Mouse (Mus musculus) layer of hippocampus, adult 18-20 months (tissue): ENCODE results near the gene Socs7. TPM values are rescaled to one million over a fixed set of nuclear protein-coding genes. Genes with fewer than 3 reads are reported as not detected.

ENCODE experiments used
- DNase-seq, 2 experiments: peaks; one replicate each; pipeline ENCODE4 v3.0.0; 2022; ENCODE audit warnings: low spot score in 2 of 2
- total RNA-seq, 2 experiments: library from RNA; stranded (reverse); gene quantifications; 2 replicates each; pipeline ENCODE4 v1.2.3; 2021

The Socs7 gene
- total RNA-seq, 2 experiments from 2014 or later = 81.5 to 85.4 TPM

DNA sequence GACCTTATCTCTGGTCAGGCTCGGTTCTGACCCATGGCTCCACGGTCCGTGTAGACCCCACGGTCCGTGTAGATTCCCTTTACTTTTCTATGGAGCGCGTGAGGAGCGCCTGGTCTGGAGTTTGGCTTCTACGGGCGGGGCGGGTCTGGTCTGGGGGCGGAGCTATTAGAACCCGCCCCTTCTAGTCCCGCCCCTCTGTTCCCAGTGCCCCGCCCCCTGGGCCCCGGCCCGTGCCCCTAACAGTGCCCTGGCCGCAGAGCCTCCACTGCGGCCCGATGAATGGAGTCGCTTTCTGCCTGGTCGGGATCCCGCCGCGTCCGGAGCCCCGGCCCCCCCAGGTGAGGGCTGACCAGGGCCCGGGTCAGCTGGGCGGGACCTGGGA is 53.0 kb downstream of the Socs7 start, which contains the start of gene Arhgap23:
Arhgap23 (plus strand) TSS at position 204 of the 382 bp plus-strand sequence.
- no peak for DNase-seq

DNA sequence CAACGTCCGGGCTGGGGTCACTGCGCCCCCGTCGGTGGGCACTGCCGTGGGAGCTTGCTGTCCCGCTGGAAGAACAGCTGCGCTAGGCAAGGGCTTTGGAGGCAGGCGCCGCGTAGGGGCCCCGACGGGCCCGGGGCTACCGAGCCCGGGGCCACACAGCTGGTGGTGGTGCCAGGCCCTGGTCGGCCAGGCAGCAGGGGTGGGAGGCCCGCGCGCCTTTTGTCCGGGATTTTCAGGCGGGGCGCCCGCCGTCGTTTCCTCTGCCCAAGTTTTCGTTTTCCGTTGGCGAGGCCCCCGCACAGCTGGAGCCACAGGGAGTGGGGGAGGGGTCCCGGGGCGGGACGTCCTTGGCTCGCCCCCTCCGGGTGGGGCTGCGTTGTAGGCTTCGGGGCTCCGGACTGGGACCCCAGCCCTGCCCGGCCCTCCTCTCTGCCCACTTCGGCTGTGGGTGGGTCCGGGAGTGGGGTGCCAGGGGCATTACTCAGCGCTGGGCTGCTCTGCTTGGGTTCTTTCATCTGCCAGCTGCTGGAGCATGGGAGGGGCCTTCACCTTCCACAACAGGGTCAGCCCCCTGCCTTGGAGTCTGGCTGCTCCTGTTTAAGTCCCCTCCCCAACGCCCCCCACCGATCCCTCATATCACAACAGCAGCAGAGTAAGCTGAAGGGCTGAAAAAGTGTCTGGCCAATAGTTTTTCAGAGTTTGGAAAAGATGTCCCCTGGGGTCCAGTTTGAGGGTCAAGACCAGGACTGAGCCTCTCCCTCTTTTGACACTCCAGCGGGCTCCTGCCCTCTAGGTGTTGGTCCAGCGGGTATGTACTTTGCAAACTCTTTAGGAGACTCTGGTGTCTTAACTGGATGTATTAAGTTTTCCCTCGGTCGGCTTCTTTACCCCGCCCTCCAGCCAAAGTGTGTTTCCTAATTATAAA is 53.6 kb downstream of the Socs7 start:
- DNase-seq = peak in 1 of 2 experiments; percentile 53

DNA sequence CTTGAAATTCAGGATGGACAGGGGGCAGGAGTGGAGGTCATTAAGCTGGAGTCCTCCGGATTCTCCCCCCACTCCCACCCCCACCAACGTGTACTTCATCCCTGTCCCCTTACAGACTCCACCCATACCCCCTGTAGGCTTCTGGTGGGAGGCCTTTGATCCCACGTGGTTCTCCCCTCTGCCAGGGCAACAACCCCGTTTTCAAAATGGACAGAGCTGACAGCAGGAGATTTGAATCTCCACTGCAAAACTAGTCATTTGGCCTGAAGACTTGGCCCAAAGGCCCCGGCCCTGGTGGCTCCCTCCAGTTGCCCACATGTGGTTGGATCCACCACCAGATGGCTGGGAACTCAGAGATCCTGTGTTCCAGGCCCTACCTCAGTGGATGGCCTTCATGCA is 54.3 kb downstream of the Socs7 start:
- no peak for DNase-seq

DNA sequence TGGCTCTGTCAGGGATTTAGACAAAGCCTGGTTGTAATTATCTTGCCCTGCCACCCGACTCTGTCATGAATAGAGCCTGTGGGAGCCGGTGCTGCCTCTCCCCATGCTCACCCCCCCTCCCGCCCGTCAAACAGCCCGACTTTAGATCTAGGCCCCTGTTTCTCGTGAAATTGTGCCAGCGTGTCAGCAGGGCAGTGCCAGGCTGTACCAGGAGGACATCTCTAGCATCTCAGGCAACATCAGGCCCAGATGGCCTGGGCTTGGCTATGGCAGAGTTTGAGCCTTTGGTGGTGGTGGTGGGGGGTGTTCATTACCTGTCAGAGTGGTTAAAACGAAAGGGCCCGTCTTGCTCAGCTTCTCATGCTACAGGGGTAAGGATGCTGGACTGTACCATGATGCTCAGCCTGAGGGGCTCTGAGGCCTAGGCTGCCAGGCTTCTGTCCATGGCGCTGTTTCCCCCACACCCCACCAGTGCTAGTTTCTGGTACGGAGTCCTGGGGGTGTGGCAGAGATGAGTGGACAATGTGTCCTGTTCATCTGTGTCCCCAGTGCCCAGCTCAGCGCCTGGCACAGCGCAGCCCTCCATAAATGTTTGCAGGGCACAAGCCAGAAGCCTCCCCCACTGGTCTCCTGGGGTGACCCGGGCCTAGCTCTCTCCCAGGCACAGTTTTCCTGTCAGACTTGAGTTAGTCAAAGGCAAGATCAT is 56.6 kb downstream of the Socs7 start:
- DNase-seq = peak in 1 of 2 experiments; percentile 69

DNA sequence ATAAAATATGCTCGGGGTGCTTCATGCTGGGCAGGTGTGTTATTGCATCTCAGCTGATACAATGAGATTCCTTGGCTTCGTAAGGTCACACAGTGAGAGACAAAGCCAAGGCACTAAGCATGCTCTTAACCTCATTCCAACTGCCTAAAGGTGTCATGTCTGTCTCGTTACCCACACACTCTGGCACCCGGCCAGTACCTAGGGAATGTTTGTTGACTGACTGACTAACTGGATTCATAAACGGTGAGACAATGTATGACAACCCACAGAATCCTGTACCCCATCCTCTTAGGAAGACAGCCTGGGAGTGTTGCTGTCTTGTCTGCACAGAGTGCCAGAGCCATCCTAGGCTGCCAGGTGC is 57.2 kb downstream of the Socs7 start:
- DNase-seq = no peak

DNA sequence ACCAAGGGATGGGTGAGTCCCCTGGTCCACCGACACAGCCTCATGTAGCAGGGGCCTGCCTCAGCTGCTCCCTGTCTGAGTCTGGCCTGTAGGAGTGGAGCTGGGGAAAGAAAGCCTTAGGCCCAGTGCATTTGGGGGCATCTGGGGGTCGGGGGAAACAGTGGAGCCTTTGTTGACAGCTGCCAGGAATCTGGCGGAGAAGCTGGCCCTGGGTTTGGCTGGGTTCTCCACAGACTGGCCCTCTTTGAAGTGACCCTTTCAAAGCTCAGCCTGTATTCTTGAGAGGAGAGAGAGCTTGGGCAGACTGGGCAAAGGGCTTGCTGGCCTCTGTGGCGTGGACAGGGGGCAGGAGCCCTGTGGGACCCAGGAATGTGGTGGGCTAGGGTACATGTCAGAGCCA is 60.2 kb downstream of the Socs7 start:
- DNase-seq = peak in 1 of 2 experiments; percentile 73

DNA sequence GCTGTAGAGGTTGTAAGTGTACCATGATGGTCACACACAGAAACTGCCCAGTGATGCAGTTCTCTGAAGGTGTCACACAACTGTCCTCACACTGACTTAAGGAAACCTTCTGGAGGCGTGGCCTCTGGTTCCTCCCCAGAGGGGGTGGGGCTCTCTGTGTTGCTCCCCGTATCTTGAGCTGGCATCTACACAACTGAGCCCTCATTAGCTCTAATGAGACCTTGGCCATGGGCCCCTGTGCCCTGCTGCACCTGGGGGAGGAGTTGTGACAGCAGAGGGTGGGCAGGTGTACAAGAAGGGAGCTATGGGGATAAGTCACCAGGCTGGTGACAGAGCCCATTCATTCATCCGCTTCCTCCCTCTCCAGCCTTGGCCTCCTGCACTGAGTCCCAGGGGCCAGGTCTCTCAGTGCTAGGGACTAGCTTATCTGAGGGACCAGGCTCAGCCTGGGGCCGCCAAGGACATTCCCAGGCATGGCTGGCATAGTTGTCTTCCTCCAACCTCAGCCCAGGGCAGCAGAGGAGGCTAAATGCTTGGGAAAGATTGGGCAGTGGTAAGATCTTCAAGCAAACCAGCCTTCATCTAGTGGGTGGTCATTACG is 61.8 kb downstream of the Socs7 start:
- no peak for DNase-seq

DNA sequence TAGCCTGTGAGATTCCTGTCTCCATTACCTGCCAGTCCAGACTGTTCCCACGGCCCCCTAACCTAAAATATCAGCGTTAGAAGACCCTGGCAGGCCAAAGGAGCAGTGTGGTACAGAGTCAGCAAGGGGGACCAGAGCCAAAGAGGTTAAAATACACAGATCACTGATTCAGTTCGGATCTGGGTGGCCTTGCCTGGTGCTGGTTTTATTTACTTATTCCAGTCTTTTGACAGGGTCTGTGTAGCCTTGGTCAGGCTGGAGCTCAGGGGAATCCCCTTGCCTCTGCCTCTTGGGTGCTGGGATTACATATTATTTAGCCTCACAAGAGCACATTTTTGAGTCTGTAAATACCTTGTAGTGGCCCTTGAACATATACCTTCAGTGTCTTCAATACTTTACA is 62.5 kb downstream of the Socs7 start:
- DNase-seq = no peak

DNA sequence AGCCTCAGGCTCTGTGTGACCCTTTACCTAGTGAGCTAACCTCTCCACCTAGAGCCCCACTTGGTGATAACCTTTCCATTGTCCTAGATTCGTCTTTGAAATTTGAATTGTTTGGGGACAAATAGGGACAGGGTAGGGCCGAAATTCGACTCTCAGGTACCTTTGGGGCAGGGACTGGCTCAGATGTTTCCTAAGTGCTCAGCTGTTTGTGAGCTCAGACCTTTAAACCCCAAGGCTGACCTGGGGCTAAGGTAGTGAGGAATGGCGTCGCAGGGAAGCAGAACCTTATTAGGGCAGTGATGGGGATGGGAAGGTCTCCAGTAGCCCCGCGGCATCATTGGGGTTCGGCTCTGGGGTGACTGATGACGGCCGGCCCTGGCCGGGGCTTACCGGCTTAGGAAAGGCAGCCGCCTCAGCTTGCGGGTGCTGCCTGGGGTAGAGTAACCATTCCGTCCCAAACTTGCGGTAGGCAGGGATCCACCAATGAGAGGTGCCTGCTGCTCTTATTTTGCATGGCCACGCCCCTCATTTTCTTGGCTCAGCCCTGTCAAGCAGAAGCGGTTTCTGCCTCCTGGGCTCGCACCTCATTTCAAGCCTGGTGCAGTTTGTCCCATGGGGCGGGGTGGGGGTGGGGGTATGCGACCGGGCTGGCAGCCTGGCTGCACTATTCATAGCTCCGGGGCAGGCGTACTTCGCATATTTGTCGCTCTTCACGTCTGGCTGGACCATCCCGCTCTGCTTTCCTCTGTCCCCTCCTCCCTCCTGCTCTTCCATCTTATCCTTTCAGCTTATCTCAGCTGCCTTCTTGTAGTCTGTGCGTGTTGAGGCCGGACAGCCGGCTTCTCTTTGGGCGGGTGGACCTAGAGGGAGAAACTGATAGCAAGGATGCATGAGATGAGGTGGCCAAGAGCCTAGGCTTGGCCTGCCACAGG is 65.7 kb downstream of the Socs7 start:
- DNase-seq = peak in 1 of 2 experiments; percentile 82

DNA sequence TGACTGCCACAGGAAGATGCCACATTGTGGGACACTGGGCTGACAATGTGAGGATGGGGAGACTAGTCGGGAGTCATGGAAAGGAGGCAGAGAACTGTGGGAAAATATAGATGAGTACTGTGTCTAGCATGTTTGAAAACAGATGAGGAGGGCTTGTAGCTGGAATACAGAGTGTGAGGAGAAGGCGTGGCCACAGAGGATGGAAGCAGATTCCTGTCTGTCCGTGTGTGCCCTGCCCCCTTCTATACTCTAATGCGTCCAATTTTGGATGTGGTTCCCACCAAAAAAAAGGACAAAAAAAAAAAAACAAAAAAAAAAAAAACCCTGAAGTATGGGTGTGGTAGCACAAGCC is 66.4 kb downstream of the Socs7 start:
- DNase-seq = no peak

DNA sequence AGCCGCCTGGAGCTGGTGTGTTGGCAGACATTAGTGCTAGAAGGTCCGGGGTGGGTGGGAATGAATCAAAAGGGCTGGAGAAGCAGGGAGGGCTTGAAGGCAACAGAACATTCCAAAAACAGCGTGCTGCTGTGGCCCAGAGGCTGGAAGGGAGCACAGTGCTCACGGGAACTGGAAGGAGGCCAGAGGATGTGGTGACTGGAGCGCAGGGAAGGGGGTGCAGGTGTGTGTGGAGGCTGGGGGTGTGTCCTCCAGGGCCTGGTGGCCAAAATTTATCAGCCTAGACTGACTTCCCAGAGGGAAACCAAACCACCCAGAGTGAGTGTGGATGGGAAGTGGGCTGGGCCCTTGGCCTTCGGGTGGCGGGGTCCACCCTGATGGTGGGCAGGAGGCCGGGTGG is 67.3 kb downstream of the Socs7 start:
- no peak for DNase-seq

DNA sequence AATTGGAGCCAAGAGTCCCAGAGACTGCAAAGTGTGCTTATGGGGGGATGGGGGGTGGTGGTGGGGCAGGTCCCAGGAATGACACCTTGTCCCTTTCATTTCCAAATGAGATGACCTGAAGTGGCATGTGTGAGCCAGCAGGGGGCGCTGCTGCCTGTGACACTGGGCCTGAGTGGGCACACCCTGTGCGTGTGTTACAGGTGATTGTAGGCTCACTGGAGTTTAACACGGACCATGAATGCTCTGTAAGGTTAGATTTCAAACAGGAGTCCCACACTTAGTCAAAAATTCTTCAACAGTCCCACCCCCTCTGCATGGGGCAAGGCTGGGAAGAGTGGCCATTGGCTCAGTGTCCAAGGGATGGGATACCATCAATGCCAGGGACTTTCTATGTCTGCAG is 69.7 kb downstream of the Socs7 start:
- DNase-seq = peak in 1 of 2 experiments; percentile 50

DNA sequence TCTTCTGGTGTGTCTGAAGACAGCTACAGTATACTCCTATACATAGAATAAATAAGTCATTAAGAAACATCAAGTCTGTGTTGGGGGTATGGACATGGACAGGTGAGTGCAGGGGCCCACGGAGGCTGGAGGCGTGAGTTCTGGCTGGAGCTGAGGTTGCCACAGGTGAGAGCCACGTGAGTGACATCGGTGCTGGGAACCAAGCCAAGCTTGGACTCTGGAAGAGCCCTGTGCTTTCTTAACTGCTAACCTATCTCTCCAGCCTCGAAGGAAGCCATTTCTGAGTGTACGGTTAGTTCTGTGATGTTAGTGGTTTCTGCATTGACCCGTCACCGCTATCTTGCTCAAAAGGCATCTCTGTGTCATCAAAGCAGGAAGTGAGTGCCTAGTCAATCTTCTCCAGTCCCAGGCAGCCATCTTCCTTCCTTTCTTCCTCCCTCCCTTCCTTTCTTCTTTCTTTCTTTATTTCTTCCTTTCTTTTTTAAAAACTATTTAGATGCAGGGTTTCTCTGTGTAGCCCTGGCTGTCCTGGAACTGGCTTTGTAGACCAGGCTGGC is 70.7 kb downstream of the Socs7 start:
- no peak for DNase-seq

DNA sequence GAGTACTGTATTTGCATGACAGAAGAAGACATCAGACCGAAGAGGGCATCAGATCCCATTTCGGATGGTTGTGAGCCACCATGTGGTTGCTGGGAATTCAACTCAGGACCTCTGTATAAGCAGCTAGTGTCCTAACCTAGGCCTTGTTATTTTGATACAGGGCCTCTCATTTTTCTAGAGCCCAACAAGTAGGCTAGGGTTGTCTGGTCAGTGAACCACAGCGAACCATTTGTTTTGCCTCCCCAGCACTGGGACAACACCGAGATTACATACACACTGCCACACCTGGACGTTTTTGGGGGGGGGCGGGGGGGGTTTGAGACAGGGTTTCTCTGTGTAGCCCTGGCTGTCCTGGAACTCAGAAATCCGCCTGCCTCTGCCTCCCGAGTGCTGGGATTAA is 71.8 kb downstream of the Socs7 start:
- DNase-seq = no peak

DNA sequence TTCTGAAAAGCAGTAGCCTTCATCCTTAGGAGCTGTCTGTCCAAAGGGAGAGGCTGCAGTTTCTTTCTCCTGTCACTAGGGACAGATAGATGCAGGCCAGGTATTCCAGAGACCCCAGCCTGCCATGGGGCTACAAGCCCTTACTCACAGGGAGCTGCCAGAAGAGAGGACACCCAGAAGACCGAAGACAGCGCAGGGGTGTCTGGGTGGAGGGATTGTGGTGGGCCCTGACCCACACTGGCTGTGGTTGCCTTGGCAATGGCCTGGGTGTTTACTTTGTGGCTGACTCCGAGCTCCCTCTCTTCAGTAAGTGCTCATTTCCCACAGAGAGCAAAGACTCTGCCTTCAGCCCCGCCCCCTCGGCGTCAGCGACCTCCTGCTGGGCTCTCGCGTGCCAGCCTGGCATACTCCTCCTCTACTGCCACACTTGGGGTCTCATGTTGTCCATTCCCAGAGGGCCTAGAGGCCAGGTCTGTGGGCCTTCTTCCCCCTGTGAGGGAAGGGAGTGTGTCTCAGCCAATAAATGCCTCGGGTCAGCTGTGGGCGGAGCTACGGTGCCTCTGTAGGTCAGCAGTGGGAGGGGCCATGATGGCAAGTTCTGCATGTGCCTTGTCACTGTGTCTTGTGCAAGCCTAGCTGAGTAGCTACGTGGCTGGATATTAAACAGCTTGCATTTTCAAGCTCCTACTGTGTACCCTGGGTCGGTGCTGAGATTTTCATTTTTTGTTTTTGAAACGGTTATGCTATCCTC is 72.5 kb downstream of the Socs7 start:
- DNase-seq = no peak

DNA sequence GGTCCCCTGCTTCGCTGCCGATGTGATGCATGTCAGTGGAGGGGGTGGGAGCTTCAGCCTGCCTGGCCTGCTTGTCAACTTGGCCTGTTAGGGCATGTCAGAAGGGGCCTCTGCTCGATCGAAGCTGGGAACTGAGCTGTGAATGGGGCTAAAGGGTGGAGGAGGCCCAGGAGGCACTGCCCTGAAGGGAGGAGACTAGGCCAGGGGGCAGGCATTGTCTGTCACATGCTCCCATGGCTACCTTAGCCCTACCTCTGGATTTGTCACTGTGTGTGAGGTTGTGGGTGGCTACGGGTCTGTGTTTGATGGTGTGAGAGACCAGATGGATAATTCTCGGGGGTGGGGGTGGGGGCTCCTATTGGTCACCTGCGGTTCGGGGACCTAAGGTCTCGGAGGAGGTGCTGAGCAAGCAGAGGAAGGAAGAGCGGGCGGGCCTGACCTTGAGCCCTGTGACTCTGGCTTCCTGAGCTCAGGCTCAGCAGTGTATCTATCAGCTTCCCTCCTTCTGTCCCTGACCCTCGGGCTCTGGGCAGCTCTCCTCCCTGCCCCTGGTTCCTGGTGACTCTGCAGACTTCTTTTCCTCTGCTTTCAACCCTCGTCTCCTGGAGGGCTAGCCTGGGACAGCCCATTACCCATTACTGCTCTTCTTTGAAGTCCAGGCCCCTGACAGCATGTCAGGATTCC is 73.6 kb downstream of the Socs7 start:
- DNase-seq = no peak

DNA sequence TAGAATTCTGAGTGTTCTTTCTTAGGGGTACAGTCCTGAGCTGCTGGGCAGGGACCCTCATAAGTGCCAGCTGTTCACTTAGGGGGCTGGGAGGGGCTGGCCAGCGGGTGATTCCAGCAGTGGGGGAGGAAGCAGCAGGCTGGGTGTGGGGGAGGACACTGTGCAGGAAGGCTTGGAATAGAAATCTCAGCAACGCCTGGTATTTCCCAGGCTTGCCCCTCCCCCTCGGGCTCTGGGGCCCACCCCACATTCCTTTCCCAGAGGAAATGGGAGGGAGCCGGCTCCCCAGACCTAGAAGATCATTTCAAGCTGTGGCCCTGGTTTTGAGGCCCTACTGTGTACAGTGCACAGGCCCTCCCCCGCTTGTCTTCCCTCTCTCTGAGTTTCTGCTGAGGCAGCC is 75.4 kb downstream of the Socs7 start:
- DNase-seq = no peak

DNA sequence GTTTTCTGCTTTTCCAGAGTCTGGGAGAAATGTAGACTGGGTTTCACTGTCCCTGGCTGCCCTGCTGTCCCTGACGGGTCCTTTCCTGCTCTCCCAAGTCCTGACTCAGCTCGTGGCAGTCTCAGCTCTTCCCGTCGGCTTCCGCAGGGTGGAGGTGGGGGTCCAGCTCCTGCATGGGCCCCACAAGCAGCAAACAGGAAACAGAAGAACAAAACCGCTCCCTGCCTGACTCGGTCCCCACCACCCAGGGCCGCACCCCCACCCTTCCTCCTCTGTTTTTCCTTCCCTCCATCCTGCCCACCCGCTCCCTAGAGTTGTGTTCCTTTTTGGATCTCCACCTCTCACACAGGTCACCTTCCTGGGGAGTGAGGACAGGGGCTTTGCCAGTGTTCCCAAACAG is 76.5 kb downstream of the Socs7 start:
- no peak for DNase-seq

DNA sequence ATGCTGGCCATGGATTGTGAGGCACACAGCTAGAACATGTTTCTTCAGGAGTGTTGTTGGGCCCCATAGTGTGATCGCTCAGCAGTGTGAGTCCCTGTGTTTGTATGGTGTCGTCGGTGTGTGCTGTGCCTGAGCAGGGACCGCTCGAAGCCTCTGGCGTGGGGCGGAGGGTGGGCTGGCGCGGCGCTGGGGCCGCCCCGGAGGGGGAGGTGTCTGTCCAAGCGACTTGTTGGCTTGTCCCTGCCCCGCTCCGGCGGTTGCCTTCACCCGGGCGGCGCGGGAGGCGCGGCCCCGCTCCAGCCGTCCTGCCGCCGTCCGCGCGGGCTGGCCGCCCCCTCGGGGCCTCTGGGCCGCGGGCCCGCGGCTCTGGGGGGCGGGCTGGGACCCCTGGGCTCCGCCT is 77.6 kb downstream of the Socs7 start:
- no peak for DNase-seq
